Mouse (Mus musculus): ENCODE data around the gene Pds5b. TPM values are rescaled to one million over a fixed set of nuclear protein-coding genes. Genes with fewer than 3 reads are reported as not detected.
"Not testable (repeated sequence)": the region's sequence is repeated elsewhere in the genome, so short reads cannot be mapped to it uniquely, and the experiment has no call there.

Pds5b gene
- polyA plus RNA-seq, 1 experiment: 63.4 TPM

GRCm38 (mm10) chr5:150830718-150831117, 157.2 kb downstream of the Pds5b start:
- Histone ChIP-seq H3K36me3 (ENCODE audit: control insufficient read depth, insufficient read depth, low read length, poor library complexity, severe bottlenecking) (no peaks in the 10 kb centered on the region), H3K27ac (ENCODE audit: insufficient read depth, low read length) (no peak overlapping the region), H3K9me3 (replicated peaks; ENCODE audit: control insufficient read depth, insufficient read depth, low read length, poor library complexity, severe bottlenecking) (no peaks in the 10 kb centered on the region), H3K4me3 (ENCODE audit: low read depth, low read length) (no peak overlapping the region), H3K9ac (ENCODE audit: low read depth, poor library complexity, severe bottlenecking) (no peak overlapping the region), H3K27me3 (ENCODE audit: control insufficient read depth, insufficient read depth, low read length, poor library complexity, severe bottlenecking) (no peaks in the 10 kb centered on the region), H3K4me1 (ENCODE audit: control insufficient read depth, insufficient read depth, low read length) (peaks cover 2% of the 10 kb centered on the region)
- TF ChIP-seq CTCF (IDR thresholded peaks at IDR 0.05; ENCODE audit: low read depth, low read length): no peak

DNA sequence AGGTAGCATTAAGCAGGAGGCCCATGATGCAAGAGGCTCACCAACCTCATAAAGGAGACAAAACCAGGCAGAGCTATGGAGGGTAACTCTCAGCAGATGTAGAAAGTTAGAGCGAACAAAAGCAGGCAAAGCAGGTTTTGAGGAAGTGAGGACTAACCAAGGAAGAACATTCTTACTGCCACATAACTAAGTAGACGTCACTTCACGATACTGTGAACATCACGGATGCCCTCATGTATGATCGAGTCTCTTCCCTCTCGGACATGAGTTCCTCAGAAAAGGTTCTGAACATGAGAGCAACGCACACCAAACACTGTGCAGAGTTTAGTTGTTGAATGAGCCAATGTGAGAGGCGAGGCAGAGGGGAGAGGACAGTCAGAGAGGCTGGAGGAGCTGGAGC, 163.2 kb downstream of the Pds5b start:
- Histone ChIP-seq H3K9me3 (replicated peaks; ENCODE audit: control insufficient read depth, insufficient read depth, low read length, poor library complexity, severe bottlenecking) (no peaks in the 10 kb centered on the region), H3K36me3 (ENCODE audit: control insufficient read depth, insufficient read depth, low read length, poor library complexity, severe bottlenecking) (no peaks in the 10 kb centered on the region), H3K4me1 (ENCODE audit: control insufficient read depth, insufficient read depth, low read length) (peaks cover 4% of the 10 kb centered on the region), H3K27me3 (ENCODE audit: control insufficient read depth, insufficient read depth, low read length, poor library complexity, severe bottlenecking) (no peaks in the 10 kb centered on the region), H3K9ac (ENCODE audit: low read depth, poor library complexity, severe bottlenecking) (no peak overlapping the region), H3K27ac (ENCODE audit: insufficient read depth, low read length) (no peak overlapping the region), H3K4me3 (ENCODE audit: low read depth, low read length) (no peak overlapping the region)
- TF ChIP-seq EP300 (IDR thresholded peaks at IDR 0.05; ENCODE audit: insufficient read depth, low read depth, low read length) (no peak), POLR2A (IDR thresholded peaks at IDR 0.05; ENCODE audit: insufficient read depth, low read length) (no peak), CTCF (IDR thresholded peaks at IDR 0.05; ENCODE audit: low read depth, low read length) (no peak)

GRCm38 (mm10) chr5:150839688-150840541, 166.4 kb downstream of the Pds5b start:
- Histone ChIP-seq H3K4me3 (ENCODE audit: low read depth, low read length) (peak overlapping the region; percentile 3; the same call in 1 of the 2 replicates), H3K36me3 (ENCODE audit: control insufficient read depth, insufficient read depth, low read length, poor library complexity, severe bottlenecking) (no peaks in the 10 kb centered on the region), H3K4me1 (ENCODE audit: control insufficient read depth, insufficient read depth, low read length) (peaks cover 4% of the 10 kb centered on the region), H3K27ac (ENCODE audit: insufficient read depth, low read length) (peak overlapping the region; percentile 55), H3K27me3 (ENCODE audit: control insufficient read depth, insufficient read depth, low read length, poor library complexity, severe bottlenecking) (no peaks in the 10 kb centered on the region), H3K9ac (ENCODE audit: low read depth, poor library complexity, severe bottlenecking) (no peak overlapping the region), H3K9me3 (replicated peaks; ENCODE audit: control insufficient read depth, insufficient read depth, low read length, poor library complexity, severe bottlenecking) (no peaks in the 10 kb centered on the region)
- TF ChIP-seq EP300 (IDR thresholded peaks at IDR 0.05; ENCODE audit: insufficient read depth, low read depth, low read length): no peak
- TF ChIP-seq POLR2A (IDR thresholded peaks at IDR 0.05; ENCODE audit: insufficient read depth, low read length): no peak
- TF ChIP-seq CTCF (IDR thresholded peaks at IDR 0.05; ENCODE audit: low read depth, low read length): no peak

DNA sequence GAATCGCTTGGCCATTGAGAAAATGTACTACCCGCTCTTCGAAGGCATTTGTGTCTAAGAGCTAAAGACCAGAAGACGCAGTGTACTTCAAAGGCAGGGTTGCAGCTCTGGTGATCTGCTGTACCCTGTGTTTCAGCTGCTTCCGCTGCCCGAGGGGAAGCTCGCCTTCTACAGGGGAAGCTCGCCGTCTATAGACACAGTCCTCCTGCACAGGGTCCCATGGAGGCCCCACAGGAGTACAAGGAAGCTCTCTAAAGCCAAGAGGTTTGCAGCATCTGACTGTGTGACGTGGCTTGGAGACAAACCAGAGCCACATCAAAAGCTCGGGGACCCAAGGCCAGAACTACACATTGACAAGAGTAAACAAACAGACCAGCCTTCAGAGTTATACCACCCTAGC, 167.1 kb downstream of the Pds5b start:
- Histone ChIP-seq H3K27ac (ENCODE audit: insufficient read depth, low read length) (peak overlapping the region; percentile 1; the same call in 1 of the 2 replicates), H3K9me3 (replicated peaks; ENCODE audit: control insufficient read depth, insufficient read depth, low read length, poor library complexity, severe bottlenecking) (no peaks in the 10 kb centered on the region), H3K9ac (ENCODE audit: low read depth, poor library complexity, severe bottlenecking) (no peak overlapping the region), H3K4me3 (ENCODE audit: low read depth, low read length) (peak overlapping the region; percentile 3; the same call in 1 of the 2 replicates), H3K36me3 (ENCODE audit: control insufficient read depth, insufficient read depth, low read length, poor library complexity, severe bottlenecking) (no peaks in the 10 kb centered on the region), H3K27me3 (ENCODE audit: control insufficient read depth, insufficient read depth, low read length, poor library complexity, severe bottlenecking) (no peaks in the 10 kb centered on the region), H3K4me1 (ENCODE audit: control insufficient read depth, insufficient read depth, low read length) (peaks cover 4% of the 10 kb centered on the region)
- TF ChIP-seq EP300 (IDR thresholded peaks at IDR 0.05; ENCODE audit: insufficient read depth, low read depth, low read length) (no peak), POLR2A (IDR thresholded peaks at IDR 0.05; ENCODE audit: insufficient read depth, low read length) (no peak), CTCF (IDR thresholded peaks at IDR 0.05; ENCODE audit: low read depth, low read length) (no peak)

DNA sequence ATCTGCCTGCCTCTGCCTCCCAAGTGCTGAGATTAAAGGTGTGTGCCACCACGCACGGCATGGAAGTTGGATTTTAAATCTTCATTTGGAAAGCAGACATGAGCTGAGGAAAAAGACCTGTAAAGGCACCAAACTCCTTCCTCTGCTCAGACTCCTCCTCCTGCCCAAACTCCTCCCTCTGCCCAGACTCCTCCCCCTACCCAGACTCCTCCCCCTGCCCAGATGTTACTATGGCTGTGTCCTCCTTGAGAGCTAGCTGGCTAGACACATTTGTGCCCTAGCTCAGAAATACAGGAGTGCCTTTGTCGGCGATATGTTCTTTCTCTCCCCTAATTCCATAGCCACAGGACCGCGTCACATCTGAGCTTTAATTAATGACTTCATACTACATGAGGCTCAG, 172.4 kb downstream of the Pds5b start:
- H3K4me1 ChIP-seq (ENCODE audit: control insufficient read depth, insufficient read depth, low read length): no peaks in the 10 kb centered on the region
- no peak overlapping the region for H3K9ac ChIP-seq (ENCODE audit: low read depth, poor library complexity, severe bottlenecking)
- H3K4me3 ChIP-seq (ENCODE audit: low read depth, low read length): no peak overlapping the region
- TF ChIP-seq POLR2A (IDR thresholded peaks at IDR 0.05; ENCODE audit: insufficient read depth, low read length): no peak
- TF ChIP-seq CTCF (IDR thresholded peaks at IDR 0.05; ENCODE audit: low read depth, low read length): no peak
- TF ChIP-seq EP300 (IDR thresholded peaks at IDR 0.05; ENCODE audit: insufficient read depth, low read depth, low read length): no peak
- no peaks in the 10 kb centered on the region for H3K36me3 ChIP-seq (ENCODE audit: control insufficient read depth, insufficient read depth, low read length, poor library complexity, severe bottlenecking)
- no peaks in the 10 kb centered on the region for H3K27me3 ChIP-seq (ENCODE audit: control insufficient read depth, insufficient read depth, low read length, poor library complexity, severe bottlenecking)
- H3K9me3 ChIP-seq (replicated peaks; ENCODE audit: control insufficient read depth, insufficient read depth, low read length, poor library complexity, severe bottlenecking): no peaks in the 10 kb centered on the region
- no peak overlapping the region for H3K27ac ChIP-seq (ENCODE audit: insufficient read depth, low read length)

DNA sequence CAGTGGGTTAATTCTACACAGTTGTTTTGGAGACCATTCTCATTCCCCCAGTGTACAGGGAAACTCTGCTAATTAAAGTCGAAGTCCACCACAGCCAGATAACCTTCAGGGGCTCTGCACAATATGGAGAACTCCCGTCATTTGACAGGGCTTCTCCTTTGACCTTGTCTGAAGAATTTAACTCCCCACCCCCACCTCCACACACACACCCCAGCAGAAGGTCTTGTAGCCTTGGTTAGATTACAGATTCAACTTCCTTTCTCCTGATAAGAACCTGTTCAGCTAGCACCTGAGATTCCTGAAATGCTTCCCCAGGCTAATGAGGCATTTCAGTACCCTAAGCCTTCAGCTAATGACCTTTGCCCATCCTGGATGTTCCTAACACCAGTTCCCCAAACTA, 177.3 kb downstream of the Pds5b start:
- Histone ChIP-seq H3K36me3 (ENCODE audit: control insufficient read depth, insufficient read depth, low read length, poor library complexity, severe bottlenecking) (no peaks in the 10 kb centered on the region), H3K9me3 (replicated peaks; ENCODE audit: control insufficient read depth, insufficient read depth, low read length, poor library complexity, severe bottlenecking) (no peaks in the 10 kb centered on the region), H3K27me3 (ENCODE audit: control insufficient read depth, insufficient read depth, low read length, poor library complexity, severe bottlenecking) (no peaks in the 10 kb centered on the region), H3K9ac (ENCODE audit: low read depth, poor library complexity, severe bottlenecking) (no peak overlapping the region), H3K27ac (ENCODE audit: insufficient read depth, low read length) (no peak overlapping the region), H3K4me1 (ENCODE audit: control insufficient read depth, insufficient read depth, low read length) (no peaks in the 10 kb centered on the region), H3K4me3 (ENCODE audit: low read depth, low read length) (no peak overlapping the region)
- no peak for TF ChIP-seq CTCF (IDR thresholded peaks at IDR 0.05; ENCODE audit: low read depth, low read length)
- no peak for TF ChIP-seq EP300 (IDR thresholded peaks at IDR 0.05; ENCODE audit: insufficient read depth, low read depth, low read length)
- no peak for TF ChIP-seq POLR2A (IDR thresholded peaks at IDR 0.05; ENCODE audit: insufficient read depth, low read length)

DNA sequence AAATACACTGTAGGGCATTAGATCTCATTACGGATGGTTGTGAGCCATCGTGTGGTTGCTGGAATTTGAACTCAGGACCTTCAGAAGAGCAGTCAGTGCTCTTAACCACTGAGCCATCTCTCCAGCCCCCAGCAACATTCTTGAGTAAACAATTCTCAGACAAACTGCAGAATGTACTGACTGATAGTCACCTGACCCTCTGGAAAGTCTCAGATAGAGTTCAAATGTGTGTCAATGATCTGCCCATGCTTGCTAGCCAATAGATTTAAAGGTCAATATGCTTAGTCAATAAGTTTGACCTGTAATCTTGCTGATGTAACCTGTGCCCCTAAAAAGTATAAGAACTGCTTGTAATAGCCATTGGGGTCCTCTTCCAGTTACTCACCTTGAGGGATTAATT, 178.6 kb downstream of the Pds5b start:
- H3K36me3 ChIP-seq (ENCODE audit: control insufficient read depth, insufficient read depth, low read length, poor library complexity, severe bottlenecking); H3K27me3 ChIP-seq (ENCODE audit: control insufficient read depth, insufficient read depth, low read length, poor library complexity, severe bottlenecking); H3K9me3 ChIP-seq (replicated peaks; ENCODE audit: control insufficient read depth, insufficient read depth, low read length, poor library complexity, severe bottlenecking); H3K4me3 ChIP-seq (ENCODE audit: low read depth, low read length); H3K9ac ChIP-seq (ENCODE audit: low read depth, poor library complexity, severe bottlenecking); H3K4me1 ChIP-seq (ENCODE audit: control insufficient read depth, insufficient read depth, low read length); H3K27ac ChIP-seq (ENCODE audit: insufficient read depth, low read length): not testable (repeated sequence)

Data from ES-Bruce4 (cell line).